Mouse (Mus musculus): Measurements from ENCODE around the gene Eme1.
A peak's percentile ranks its signal among the peaks of the same experiment; 100 is the strongest.
"Not testable (repeated sequence)": the region's sequence is repeated elsewhere in the genome, so short reads cannot be mapped to it uniquely, and the experiment has no call there.

Eme1 gene

DNA sequence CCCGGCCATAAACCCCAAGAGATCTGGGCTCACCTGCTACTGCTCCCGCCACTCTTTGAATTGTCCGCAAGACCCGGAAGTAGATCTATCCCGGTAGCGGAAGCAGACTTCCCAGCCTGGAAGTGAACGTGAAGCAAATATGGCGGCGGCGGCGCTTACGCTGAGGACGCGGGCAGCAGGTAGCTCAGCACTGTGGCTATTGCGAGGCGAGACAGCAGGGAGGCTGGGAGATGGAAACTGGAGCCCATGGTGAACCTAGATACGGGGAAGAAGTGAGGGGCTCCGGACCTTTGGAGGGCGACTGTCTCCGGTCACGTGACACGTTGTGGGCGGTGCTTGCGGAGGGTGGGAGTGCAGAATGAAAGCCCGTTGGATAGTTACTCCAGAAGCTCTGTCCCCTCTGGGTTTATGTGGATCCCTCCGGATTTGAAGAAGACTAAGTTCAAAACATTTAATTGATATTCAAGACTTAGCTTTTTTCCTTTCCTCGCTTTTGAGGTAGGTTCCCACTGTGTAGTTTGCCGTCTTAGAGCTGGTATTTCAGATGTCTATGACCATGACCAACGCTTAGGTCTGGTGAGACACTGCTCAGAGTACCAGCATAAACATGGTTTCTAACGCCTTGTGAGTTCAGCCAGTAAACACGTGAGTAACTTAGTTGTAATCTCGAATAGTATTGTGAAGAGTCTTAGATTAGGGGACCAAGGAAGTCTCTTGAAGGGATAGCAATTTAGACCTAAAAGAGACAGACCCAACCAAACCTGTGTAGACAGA lies at the start of gene Eme1, which contains the start of gene Mrpl27:
Gene Eme1, minus strand, starts transcription at position 302 of the 774 bp plus-strand sequence.
Gene Mrpl27, plus strand, starts transcription at position 105 of the 774 bp plus-strand sequence.
- DNase-seq = peak; percentile 87

DNA sequence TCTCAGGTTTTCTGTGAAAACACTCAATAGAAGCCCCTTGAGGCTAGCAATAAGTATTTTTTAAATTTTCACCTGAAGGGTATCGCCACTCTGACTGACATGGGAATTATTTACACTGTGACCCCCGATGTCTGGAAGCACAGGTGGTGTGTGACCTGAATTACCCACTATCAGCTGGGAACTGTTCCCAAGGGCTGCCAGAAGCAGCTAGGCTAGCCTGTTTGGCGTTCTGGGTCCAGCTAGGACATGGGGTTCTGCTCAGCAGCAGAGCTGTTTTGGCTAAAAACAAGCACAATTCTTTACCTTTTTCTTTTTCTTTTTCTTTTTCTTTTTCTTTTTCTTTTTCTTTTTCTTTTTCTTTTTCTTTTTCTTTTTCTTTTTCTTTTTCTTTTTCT lies 48.4 kb upstream of the Eme1 start:
- no peak for DNase-seq

DNA sequence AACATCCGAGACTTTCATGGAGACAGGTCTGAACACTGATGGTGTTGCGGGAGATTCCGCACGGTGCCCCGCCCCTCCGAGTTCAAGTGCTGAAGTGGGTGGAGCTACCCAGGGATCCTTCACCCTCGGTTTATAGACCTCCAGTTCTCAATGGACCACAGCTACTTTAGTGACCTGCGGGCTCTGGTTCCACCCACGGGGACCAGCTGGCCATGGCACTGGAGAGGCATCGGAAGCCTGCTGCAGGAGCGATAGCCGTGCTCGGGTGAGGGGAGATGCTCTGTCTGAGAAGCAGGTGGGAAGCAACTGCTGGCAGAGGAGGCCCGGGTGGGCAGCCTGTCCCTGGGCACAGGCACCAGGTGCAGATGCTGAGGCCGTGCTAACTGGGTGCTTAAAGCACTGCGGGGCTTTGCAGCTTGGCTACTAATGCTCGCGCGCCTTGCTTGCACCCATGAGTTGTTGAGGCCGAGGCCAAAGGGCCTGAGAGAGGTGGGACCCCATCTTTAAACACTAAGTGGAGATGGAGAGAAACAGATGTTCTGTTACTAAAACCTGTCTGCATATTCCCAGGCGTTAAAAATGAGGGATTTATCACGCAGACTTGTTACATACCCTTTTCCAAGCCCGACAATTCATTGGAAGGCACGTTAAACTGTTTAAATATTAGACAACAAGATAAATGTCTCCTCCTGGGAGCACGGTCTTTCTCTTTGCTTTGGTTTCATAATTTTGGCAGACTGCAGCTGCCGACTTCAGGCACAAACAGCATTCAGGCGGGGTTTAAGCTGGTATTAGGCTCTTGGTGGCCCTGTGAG lies 47.8 kb upstream of the Eme1 start:
- DNase-seq = peak; percentile 27

DNA sequence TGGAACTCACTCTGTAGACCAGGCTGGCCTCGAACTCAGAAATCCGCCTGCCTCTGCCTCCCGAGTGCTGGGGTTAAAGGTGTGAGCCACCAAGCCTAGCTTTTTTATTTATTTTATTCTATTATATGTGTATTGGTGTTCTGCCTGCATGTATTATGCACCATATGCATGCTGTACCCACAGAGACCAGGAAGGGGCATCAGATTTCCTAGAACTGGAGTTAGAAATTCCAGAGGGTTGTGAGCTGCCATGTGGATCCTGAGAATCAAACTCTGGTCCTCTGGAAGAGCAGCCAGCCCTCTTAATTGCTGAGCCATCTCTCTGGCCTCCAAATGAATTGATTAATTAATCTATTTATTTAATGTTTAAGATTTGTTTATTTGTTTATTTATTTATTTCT lies 45.6 kb upstream of the Eme1 start:
- DNase-seq = no peak

DNA sequence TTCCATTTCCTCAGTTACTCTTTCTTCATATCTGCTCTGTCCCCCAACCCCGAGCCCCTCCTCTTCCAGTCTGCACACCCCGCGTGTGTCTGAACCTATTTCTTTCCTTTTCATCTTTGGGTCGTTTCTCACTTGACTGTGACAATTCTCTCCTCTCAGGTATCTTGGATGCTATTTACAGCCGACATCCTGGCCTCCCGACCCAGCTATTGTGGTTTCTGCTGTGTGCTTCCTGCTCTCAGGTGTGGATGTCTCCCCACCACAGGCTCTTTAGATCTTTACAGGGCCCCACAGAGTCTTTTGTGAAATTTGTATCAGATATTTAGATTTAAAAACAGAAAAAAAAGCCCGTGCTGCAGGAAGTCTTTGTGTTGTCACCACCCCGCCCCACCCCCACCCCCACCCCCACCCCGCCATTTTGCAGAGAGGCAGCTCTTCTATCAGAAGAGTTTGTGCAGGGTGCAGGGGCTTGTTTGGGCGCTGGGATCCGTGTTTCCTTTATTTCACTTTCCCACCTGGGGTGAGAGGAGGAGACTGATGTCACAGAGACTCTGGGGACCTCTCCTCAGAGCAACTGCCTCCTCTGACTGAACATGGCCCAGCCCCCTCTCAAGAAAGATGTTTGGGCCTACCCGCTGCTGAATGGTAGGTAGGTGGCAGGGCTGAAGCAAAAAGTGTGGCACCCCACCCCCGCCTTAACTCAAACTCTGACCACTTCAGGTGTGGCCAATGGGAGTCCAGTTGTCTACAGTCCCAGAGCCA lies 44.1 kb upstream of the Eme1 start:
- DNase-seq = peak; percentile 77

DNA sequence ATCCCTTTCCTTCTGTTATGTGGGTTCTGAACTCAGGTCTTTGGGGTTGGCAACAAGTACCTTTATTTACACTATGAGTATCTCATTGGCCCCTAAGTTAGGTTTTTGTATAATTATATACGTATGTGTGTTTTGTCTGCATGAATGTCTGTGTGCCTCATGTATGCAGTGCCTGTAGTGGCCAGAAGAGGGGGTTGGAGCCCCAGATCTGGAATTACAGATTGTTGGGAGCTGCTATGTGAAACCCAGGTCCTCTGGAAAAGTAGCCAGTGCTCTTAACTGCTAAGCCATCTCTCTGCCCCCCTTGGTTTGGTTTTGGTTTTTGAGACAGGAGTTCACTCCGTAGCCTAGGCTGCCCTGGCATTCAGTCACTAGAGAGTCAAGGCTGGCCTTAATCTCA lies 43.4 kb upstream of the Eme1 start:
- DNase-seq = peak; percentile 39

DNA sequence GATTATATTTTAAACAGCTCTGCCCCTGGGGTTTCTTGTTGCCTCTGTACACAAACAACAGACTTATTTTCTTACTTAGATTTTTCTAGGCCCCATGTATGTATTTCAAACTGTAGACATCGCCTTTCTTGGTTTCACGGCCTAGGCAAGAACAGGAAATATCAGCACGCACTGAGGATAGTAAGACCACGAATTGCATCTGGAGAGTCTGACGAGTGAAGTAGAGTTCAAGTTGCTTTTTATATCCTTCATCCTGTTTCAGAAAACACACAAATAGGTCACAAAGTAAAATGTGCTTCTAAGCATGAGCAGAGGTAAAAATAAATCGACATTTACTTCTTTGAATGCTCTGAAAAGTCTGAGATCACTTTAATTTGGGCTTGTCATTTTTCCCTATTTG lies 41.7 kb upstream of the Eme1 start:
- no peak for DNase-seq

DNA sequence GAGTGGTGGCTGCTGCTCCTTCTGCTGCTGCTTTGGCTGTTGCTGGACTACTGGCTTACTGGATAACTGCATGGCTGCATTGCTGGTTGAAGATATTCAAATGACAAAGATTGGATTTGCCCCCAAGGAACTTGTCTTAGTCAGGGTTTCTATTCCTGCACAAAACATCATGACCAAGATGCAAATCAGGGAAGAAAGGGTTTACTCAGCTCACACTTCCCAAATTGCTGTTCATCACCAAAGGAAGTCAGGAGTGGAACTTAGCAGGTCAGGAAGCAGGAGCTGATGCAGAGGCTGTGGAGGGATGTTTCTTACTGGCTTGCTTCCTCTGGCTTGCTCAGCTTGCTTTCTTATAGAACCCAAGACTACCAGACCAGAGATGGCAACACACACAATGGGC lies 38.7 kb upstream of the Eme1 start:
- not testable (repeated sequence) for DNase-seq

DNA sequence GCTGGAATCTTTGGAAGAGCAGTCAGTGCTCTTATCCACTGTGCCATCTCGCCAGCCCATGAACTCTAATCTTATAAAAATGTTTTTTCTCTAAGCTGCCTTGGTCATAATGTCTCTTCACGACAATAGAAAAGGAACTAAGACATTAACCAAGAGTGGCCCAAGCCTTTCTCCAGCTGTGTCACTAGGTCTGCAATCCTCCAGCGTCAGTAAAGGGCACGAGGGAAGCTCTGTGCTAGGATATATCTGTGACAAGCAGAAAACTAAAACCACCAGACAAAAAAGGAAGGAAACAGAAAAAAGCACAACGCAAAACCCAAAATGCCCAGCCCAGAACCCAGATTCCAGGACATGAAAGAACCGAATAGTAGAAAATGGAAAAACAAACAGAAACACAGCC lies 33.4 kb upstream of the Eme1 start:
- DNase-seq = no peak

DNA sequence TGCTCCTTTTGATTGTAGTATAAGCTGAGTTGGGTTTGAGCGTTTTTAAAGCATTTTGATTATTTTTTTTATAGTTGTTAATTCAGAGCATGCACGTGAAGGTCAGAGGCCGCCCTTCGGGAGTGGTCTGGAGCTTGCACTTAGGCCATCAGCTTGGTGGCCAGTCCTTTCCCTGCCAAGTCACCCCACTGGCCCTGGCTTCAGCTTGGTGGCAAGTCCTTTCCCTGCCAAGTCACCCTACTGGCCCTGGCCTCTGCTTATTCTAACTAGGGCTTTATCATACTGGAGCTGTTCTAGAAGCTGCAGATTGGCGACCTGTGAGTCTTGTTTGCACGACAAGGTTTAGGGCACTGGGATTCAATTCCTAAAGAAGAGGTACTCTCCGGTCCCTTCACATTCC lies 28.7 kb upstream of the Eme1 start:
- DNase-seq = no peak

DNA sequence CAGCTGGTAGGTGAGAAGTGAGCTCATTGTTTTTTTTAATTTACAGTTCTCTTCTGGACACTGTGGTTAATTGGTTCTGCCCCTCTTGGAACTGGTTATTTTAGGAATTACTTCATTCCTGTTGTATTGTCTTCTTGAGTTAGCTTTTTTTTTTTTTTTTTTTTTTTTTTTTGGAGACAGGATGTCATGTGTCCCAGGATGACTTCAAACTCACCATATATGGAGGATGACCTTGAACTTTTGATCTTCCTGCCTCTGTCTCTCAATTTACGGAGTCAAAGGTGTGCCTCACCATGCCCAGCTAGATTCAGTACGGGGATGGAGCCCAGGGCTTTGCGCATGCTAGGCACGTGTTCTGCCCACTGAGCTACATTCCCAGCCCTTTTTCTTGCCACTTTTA lies 27.9 kb upstream of the Eme1 start:
- no peak for DNase-seq

DNA sequence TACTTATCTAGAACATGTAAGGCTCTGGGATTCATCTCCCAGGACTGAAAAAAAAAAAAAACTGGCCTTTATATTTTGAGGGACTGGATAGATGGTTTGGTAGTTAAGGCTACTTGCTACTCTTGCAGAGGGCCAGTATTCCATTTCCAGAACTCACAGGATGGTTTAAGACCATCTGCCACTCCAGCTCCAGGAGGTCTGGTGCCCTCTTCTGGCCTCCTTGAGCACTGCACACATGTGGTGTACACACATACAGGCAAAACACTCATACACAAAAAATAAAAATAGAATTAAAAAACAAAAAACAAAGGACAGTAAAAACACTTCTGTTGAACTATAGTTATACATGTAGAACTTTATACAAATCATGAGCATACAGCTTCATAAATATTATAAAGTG lies 26.9 kb upstream of the Eme1 start:
- DNase-seq = no peak

DNA sequence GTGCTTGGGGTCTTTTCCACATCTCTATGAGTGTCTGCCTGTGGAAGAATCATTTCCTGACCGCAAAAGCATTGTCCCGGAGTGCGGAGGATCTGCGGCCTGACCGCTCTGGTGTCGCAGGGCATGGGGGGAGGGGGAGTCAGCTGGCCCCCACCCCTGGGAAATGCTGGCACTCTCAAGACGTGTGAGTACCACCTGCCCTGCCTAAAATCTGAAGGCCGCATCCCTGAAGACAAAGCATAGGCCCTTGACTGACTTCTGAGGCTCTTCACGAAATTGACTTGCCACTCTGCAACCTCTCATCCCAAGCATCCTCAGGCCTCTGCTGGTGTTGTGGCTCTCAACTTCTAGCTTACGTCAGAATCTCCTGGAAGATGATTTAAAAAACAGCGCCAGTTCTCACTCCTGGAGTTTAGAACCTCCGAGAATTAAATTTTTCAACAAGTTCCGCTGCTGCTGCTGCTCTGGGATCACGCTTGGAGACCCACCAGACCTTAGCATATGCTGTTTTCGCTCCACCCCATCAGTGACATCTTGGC lies 23.9 kb upstream of the Eme1 start:
- no peak for DNase-seq

DNA sequence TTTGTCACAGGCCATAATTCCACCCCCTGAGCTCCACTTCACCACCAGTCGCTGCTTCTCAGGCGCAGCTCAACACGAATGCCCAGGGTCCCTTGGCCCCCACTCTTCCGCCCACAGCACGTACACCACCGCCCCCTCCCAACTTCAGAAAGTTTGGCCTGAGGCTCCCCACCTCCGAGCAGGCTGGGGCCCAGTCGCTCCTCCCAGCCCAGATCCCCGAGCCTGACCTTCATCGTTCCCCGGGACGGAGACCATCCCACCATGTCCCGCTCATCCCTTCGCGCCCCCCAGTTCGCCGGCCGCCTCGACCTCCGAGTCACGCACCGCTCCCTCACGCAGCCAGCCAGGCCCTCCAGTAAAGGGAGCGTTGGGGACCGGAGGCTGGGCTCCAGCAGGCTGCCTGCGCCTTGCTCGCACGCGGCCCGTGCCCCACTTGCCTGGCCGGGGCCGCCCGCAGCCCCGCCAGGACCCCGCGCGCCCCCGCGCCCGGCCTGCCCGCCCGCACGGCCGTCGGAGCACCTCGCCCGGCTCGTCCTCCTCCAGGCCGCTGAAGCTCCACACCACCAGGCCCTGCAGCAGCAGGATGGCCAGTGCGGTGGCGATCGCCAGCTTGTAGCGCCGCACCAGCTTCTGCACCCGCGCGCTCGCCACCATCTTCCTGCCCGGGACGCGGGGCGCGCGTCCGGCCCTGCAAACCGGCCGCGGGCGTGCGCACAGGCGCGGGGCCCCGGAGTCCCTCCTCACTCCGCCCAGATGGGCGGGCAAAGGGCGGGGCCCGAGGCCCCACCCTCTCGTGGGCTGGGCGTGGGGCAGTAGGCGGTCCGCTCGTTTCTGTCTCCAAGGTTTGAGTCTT lies 23.2 kb upstream of the Eme1 start, which contains the start of gene Xylt2:
Gene Xylt2, minus strand, starts transcription at position 762 of the 853 bp plus-strand sequence.
- peak; percentile 96 for DNase-seq

DNA sequence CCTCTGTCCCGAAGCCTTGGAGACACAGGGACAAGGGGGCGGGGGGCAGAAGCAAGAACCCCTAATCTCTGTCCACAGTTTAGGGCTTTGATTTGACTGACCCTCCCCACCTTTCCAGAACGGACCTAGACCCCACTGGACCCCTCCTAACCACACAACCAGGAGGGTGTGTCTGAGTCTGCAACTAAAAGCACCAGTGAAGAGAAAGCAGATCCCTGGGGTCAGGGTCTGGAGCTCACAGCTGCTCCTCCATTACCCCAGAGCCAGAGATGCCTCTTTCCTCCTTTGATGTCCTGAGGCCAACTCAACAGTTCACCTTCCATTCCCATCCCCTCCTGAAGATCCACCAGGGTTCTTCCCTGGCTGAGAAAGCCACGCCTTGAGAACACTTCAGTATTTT lies 22.5 kb upstream of the Eme1 start:
- no peak for DNase-seq

DNA sequence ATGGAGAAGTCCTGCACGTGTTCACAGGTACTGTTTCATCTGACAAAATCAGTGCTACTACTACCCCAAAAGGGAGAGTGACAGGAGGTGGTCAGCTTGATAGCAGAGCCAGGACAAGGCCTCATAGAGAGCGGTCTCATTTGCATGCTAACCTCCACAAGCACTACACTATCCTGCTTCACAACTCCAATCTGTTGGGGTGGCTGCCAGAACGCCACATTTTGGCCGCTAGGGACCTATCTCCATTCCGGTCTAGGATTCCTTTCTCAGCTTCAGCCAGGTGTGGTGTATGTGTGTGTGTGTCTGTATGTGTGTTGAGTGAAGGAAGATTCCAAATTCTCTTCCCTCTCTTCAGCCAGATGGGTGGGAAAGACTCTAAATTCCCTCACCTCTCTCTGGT lies 21.7 kb upstream of the Eme1 start:
- no peak for DNase-seq

DNA sequence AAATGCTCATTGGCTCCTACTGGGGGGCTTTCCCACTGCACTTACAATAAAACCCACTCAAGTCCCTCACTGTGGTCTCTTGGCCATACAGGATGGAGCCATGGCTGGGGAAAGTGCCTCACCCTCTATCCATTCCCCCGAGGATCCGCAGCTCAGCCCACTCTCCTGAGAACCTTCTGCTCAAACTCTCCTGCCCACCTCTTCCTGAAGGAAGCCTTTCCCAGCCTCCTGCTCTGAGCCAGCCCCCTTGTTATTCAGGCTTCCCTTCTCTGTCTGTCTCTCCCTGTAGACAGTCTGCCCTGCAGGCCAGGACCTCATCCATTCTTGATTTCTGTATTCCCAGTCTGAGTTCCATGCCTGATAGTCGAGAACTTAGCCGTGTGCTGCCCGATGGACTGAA lies 21.2 kb upstream of the Eme1 start:
- no peak for DNase-seq

DNA sequence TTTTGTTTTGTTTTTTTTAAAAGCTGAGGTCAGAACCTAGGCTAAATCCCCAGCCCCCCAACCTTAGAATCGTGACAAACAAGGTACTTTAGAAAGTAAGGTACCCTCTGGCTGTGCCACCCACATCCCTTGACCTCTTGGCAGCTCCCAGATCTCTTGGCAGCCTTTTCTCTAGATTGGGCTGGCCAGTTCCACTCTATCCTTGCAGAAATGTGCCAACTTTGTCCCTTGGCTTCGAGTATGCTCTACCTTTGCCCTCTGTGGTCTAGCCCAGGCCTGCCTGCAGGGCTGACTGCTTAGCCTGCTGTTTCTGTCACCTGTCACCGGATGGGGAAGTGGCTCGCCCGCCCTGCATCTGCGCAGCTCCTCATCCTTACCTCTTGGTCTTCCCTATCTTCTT lies 11.5 kb upstream of the Eme1 start:
- DNase-seq = no peak

DNA sequence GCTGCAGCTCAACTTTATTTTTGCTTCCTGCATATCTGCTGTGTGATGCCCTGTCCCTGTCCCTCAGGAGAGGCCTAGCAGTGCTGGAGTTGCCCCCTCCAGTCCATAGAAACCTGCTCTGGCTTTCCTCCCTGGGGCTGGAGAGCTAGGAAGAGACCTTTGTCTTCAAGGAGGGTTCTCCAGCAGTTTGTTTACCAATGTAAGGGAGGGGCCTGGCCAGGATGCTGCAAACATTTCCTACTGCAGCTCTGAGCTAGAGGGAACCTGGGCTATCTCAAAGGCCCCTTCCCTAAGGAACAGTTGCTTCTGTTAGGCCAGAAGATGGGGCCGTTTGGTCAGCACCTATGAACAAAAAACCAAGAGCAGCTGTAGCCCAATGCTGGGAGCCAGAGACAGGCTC lies 7.6 kb upstream of the Eme1 start:
- DNase-seq = no peak

DNA sequence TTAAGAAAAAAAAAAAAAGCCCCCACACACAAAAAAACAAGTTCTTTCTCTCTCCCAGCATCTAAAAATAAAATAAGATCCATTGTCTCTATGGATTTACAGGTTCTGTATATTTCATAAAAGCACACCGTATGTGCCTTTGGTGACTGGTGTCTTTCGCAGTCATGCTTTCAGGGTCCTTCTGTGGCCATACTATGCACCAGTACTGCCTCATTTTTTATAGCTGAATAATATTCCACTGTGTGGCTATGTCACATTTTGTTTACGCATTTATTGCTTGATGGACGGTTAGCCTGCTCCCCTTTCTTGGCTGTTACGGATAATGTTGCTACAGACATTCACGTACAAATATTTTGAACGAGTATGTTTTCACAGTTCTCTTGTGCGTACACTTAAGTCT lies 791 bp downstream of the Eme1 start:
- DNase-seq = no peak

DNA sequence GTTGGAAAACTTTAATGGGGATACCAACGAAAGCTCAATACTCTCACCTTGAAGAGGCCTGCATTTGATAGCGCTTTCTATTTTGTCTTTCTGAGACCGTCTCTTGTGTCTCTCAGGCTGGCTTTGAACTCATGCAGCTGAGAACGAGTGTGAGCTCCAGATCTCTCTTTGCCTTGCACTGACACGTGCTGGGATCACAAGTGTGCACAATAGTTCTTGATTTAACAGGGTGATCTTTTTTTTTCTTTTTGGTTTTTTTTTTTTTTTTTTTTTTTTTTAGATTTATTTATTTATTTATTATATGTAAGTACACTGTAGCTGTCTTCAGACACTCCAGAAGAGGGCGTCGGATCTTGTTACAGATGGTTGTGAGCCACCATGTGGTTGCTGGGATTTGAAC lies 2.5 kb downstream of the Eme1 start:
- DNase-seq = not testable (repeated sequence)

DNA sequence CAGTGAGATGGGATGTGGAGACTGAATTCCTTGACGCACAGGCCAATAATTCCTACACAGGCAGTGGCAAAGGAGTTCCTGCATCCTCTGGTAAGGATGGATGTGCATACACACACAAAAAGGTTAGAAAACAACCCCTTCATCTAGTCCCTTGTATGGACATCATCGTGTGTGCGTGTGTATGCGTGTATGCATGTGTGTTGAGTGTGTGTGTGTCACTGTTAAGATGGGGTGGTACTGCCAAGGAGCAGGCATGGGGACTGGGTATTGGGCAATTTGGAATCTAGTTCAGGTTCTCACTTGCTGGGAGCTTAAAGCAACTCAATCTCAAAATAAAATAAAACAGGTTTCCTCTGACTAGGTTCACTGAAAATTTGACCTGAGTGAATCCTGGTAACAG lies 7.3 kb downstream of the Eme1 start:
- DNase-seq = no peak
